Mouse (Mus musculus): Measurements from ENCODE around the gene C130032M10Rik.
"Not testable (repeated sequence)": the region's sequence is repeated elsewhere in the genome, so short reads cannot be mapped to it uniquely, and the experiment has no call there.

Gene C130032M10Rik

DNA sequence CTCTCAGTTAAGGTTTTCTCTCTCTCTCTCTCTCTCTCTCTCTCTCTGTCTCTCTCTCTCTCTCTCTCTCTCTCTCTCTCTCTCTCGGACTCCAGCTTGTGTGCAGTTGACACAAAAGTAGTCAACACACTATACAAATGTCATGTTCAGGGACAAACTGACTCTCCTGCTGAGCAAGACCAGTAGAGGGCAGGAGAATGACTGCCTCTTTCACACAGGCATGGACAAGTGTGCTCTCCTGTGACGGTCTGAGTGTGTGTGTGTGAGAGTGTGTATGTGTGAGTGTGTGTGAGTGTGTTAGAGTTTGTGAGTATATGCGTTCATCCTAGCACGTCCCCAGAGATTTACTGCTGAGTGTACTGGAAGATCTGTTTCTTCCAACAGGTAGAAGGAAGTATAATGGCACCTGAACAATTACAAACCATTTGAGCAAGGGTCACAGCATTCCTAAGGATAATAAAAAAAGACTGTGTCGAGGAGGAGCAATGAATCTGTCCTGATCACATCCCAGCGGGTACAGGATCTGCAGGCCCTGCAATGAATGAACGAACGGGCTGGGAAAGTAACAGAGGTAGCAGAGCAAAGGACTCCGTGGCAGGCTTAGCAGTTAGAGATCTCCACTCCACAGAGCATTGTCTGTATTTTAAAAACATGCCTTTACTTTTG lies 3.4 kb downstream of the C130032M10Rik start:
- DNase-seq (ENCODE audit: low read depth, low spot score): no peak

DNA sequence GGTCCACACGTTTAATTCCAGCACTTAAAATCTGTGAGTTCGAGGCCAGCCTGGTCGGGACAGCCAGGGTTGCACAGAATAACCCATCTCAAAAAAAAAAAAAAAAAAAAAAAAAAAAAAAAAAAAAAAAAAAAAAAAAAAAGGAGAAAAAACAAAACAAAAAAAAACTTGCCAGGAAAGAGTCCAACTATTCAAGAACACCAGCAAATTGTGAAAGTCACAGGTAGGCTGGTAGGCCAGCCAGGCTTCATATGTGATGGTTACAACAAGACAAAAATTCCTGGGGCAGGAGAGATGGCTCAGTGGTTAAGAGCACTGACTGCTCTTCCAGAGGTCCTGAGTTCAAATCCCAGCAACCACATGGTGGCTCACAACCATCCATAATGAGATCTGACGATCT lies 5.0 kb downstream of the C130032M10Rik start:
- DNase-seq (ENCODE audit: low read depth, low spot score): not testable (repeated sequence)

DNA sequence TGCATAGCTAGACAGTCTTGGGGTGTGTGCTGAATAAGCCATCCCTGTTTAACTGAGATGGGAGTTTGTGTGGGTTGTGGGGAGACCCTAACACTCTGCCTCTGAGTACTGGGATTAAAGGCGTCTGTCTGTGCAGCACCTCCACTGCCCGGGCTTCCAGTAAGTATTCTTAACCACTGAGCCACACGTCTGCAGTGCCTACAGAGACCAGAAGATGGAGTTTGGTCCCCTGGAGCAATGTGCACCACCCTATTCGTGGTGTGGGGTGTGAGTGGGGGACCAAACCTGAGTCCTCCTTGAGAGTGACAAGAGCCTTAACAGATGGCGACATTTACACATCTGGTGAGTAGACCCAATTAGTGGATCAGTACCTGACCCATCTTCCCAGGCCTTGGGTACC lies 6.5 kb downstream of the C130032M10Rik start:
- DNase-seq (ENCODE audit: low read depth, low spot score): peak; percentile 63

DNA sequence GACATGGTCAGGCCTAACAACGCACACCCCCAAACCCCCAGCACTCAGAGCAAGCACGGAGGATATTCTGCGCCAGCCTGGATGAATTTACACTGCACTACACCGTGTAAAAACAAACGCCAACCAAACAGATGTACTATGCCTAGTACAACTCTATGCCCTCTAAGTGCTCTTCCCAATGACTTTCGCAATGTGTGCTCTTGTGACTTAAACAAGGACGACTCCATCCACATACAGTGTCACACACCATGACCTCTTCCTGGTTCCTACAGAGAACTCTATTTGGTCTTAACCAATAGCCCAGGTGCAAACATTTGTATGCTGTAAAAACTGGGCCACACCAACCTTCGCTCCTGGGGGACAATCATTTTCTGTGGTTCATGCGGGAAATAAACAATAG lies 7.0 kb downstream of the C130032M10Rik start:
- no peak for DNase-seq (ENCODE audit: low read depth, low spot score)

DNA sequence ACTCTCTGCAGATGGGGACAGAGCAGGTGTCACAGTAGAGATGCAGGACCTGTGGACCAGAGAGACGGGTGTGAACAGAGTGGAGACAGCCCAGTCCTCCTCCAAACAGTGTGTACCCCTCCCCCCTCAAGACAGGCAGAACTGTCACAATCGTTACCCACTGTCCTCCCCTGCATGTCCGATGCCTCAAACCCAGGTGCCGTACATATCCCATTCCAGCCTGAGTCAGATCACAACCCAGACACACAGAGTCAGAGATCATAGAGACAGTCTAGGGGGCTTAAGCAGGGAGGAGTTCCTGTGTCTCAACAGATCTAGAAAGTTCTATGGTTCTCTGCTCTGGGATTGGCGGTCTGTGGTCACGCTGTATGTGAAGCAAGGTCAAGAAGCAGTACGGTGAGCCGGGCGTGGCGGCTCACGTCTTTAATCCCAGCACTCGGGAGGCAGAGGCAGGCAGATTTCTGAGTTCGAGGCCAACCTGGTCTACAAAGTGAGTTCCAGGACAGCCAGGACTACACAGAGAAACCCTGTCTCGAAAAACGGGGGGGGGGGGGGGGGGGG lies 9.7 kb downstream of the C130032M10Rik start:
- peak; percentile 68 for DNase-seq (ENCODE audit: low read depth, low spot score)

DNA sequence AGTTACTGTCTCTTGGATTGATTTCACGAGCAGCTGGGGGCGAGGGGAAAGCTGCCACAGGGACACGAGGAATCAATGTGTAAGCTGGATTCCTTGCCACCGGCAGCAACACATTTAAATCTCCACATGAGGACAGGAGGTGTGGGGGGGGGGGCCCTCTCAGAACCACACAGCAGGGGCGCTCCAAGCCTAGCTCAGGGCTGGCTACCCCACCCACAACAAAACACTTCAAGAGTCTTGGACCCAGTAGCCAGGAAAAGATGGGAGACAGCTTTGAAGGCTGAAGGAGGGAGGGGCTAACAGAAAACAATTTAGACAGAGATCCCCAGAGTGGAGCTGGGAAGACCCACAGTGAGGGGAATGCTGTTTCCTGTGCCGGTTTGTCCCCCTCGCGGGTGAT lies 10.4 kb downstream of the C130032M10Rik start:
- DNase-seq (ENCODE audit: low read depth, low spot score): peak; percentile 70

DNA sequence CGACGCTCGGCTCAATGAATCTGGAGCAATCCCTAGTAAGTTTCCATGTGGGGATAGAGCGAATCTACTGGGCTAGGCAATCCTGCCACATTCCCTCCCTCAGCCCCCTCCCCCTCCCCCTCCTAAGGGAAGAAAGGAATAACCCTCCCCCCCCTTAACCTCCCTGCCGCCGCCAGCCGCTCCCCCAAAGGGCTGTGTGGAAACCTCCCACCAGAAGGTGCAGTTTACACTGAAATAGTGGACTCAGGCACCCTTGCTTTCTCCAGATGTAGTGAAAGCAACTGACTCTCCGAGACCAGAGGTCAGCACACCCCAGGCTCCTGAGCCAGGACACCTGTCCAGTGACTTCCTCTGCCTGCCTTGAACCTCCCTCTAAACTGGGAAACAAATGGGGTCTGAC lies 11.1 kb downstream of the C130032M10Rik start:
- peak; percentile 66 for DNase-seq (ENCODE audit: low read depth, low spot score)

DNA sequence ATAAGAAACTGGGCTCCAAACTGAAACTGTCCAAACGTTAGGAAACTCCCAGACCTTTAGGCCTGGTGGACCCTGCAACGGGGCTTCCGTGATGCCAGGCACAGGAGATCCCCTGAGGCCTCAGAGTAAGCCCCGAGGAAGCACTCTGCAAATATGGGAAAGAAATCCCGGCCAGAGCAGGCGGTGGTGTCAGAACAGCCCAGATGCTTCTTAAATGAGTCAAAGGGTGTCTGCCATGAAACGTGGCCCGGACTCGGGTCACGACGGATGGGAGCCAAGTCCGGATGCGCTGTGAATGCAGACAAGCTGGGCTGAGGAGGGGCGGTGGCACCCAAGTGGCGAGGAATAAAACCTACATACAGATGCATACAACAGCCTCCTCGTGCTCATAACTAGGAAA lies 11.6 kb downstream of the C130032M10Rik start:
- peak; percentile 86 for DNase-seq (ENCODE audit: low read depth, low spot score)

DNA sequence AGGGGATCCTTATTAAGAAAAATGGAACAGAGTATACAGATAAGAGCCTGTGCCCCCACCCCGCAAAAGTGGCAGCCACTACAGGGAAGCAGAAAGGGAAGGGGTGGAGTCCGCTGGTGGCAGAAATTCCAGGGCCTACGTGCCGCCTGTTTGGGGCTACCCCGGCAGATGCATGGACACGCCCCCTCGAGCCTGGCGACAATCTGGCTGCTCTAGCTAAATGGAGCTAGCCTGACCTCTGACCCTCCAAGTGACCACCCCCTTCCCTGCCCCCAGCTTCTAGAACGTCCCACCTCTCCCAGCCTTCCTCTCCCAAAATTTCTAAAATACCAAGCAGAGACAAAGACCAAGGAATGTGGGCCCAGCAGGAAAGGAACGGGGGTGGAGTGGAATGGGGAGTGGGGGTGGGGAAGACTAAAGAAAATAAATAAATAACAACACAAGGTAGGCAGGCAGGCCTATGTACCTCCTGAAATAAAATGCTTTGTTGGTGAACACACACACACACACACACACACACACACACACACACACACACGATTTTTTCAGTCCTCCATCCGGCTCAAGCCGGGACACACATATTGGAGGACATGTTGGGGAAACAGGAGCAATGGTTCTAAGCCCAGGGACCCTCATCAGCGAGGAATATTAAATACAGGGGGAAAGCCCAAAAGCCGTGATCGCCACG lies 12.6 kb downstream of the C130032M10Rik start:
- DNase-seq (ENCODE audit: low read depth, low spot score): peak; percentile 99

DNA sequence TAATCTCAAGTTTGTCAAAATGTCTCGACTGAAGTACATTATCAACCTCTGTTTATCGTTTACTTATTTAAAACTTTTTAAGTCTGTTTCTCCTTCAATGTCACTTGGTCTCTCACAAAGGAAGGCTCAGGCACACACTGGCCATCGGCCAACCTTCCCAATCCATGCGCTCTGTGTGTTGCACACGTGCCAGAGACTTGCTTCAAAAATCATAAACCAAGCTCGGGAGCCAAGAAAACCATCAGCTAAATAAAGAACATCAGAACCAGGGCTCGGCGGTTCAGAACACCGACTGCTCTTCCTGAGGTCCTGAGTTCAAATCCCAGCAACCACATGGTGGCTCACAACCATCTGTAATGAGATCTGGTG lies 13.2 kb downstream of the C130032M10Rik start:
- no peak for DNase-seq (ENCODE audit: low read depth, low spot score)

DNA sequence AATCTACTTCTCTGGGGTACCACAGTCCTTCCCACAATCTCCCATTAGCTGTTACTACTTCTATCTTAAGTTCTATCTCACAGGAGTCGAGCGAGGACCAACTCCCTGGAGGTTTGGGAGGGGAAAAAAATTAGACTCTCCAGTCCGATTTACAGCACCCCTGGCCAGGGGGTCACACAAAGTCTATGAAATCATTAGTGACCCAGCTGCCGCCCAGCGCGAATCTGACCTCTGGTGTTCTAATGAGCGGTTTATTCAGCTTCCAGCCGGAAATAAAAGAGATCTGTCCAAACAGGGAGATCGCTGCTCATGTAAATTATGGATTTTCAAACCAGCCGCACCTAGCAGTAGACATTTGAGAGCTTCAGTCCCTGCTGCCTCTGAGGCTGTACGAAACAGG lies 15.8 kb downstream of the C130032M10Rik start:
- DNase-seq (ENCODE audit: low read depth, low spot score): no peak

DNA sequence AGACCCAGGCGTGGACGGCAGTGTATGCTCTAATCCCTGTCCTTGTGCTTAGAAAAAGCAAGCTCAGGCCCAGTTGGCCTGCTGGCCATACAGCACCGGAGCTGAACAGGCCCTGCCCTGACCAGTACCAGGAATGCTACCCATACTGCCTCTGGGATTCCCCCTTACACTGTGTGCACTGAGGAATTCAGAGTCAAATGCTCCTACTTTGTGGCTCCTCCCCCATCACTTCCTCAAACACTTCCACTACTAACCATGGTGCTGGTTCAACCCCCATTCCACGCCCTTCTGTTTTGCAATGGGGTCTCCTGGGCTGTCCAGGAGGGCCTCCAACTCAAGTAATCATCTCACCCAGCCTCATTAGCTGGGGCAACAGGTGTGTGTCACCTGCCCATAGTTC lies 18.4 kb downstream of the C130032M10Rik start:
- peak; percentile 83 for DNase-seq (ENCODE audit: low read depth, low spot score)

DNA sequence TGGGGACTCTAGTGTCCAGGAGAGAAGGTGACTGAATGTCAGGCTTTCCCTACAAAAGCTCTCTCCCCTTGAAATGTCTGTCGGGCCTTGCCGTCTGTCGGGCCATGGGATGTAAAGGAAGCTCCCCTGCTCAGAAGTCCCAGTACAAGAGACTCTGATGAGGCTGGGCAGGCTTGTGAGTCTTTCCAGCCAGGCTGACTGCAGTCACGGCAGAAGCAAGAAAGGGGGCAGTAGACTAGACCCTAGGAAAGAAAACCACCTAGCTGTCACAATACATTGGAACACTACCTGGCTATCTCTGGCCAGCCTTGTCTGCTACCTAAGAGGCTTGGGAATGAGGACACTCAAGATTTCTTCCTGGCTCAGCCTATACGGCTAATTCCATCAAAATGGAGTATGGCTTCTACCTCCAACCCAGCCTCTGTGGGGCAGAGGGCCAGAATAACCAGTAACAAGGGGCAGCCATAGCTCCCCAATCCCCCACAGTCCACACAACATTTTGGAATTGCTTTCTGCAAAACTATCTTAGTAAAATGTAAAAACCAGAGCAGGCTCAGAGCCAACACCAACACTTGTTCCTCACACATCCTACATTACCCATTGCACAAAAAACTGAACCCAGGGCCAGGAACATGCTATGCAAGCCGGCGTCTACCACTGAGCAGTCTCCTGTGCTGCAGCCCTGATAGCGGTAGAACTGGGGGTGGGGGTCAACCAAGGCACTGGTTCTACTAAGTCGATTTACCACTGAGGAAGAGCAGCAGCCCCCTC lies 19.4 kb downstream of the C130032M10Rik start:
- DNase-seq (ENCODE audit: low read depth, low spot score): peak; percentile 61

DNA sequence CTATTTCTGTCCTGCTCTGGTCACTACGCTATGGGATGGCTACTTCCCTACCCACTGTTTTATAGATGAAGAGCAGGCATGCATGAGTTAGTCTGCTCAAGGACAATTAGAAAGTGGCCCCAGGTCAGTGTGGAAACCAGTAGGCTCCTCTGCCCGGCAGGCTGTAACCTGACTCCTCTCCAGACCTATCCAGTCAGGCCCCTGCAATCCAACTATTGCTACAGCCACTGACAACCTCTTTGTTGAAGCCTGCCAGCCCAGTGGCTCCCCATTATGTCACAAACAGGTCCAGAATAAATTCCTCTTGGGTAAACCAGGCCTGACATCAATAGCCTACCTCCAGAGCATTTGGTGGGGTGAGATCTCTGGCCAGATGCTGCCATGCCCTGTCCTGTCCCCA lies 21.1 kb downstream of the C130032M10Rik start:
- DNase-seq (ENCODE audit: low read depth, low spot score): peak; percentile 53

DNA sequence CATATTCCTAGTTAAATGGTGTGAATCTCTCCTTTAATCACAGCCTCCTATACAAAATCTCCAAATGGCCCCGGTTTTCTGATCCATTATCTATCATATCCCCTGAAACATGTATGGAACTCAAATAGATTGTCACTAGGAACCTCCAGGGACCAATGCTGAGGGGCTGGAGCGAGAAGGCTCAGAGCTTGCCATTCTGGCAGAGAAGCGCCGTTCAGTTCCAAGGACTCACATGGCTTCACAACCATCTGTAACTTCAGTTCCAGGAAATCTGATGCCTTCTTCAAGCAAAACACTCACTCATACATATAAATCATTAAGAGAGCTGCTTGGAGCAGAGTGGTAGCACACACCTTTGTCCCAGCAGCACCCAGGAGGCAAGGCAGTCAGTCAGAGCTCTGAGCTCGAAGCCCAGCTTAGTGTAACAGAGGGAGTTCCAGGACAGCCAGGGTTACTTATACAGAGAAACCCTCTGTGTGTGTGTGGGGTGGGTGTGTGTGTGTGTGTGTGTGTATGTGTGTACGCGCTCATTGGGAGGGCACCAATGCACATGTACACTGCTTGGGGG lies 23.6 kb downstream of the C130032M10Rik start:
- no peak for DNase-seq (ENCODE audit: low read depth, low spot score)

DNA sequence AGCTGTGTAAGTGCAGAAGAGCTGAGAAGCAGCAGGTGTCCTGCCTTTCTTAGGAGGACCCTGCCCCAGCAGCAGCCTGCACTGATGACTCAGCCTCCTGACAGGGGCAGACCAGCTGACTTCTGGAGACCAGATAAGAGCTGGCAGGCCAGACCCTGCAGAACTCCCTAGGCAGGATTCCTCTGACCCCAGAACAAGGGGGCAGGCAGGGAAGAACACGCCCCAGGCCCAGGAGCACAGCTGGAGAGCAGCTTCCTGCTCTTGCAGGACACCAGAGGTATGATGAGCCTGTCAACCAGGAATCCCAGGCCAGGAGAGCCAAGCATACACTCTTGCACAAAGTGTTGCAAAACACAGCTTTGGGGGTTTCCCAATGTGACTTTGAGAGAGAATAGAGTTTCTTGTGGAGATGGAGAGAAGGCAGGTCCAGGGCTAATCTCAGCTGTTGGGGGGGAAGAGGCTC lies 25.8 kb downstream of the C130032M10Rik start:
- peak; percentile 63 for DNase-seq (ENCODE audit: low read depth, low spot score)

DNA sequence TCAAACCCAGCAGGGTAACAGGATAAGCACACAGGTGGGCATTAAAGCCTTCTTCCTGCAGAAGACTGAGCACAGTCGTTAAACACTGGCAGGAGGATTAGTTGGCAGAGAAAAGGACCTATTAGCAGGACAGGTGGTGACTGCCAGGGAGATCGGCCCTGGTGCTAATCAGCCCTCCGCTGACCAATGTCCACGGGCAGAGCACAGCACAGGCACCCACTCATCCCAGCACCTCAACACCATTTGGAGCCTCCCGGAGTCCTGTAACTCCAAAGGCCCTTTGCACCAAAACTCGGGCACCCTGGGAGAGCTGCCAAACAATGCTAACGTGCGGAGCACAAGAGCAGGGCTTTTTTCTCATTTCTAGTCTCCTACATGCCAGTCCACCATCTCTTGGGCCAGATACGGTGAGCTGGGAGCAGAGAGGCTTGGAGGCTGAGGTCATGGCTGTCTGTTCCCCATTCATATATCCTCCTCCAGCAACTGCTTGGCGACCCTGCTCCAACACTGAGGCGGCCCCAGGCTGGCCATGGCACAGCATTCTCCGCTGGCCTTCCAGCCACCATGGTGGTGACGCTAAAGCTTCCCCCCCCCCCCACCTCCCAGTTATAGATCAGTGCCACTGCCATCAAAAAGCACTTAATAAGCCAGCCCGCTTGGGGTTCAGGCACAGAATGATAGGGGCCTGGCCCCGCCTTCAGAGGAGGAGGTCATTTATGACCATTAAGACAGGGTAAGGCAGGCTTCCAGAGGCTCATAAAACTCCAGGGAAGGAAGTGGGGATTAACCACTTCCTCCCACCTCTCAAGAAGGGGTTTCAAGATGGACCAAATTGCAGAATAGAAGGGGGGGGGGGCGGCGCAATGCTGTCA lies 28.6 kb downstream of the C130032M10Rik start:
- DNase-seq (ENCODE audit: low read depth, low spot score): no peak

DNA sequence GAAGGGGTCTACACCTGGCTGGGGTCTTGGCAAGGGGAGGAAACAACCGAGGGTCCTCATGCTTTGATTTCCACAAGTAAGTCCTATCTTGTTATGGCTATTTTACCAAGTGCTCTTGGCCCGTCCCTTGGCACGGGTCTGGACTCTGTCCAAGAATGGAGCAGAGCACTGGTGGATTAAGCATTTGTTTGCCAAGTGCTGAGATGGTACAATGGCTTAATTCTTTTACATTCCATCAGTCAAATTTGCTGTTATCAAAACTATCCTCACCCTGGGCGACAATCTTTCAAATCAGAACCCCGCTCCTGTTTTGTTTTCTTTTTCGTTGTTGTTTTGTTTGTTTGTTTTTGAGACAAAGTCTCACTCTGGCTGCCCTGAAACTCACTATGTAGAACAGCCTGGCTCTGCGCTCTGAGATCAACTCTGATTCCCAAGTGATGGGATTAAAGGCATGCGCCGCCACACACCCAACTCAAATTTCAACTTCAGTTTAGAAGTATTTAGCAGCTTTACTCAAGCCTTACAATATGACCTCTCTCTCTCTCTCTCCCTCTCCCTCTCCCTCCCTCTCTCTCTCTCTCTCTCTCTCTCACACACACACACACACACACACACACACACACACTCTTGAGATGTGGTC lies 29.4 kb downstream of the C130032M10Rik start:
- DNase-seq (ENCODE audit: low read depth, low spot score): no peak

DNA sequence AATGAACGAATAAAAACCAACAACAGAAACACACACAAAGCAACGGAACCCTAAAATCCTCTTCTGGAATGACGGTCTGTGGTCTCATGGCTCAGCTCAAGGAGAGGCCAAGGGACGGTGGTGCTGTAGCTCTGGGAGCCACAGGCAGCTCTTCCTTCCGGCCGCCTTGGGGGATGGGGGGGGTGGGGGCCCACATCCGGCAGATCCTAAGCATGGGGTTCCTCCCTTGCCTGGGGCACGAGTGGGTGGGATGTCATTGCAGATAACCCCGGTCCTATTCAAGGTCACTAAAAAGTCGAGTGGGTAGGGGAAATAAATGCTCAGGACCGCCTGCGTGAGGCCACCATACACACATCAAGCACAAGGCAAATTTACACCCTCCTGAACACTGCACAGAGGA lies 31.3 kb downstream of the C130032M10Rik start:
- DNase-seq (ENCODE audit: low read depth, low spot score): peak; percentile 82

DNA sequence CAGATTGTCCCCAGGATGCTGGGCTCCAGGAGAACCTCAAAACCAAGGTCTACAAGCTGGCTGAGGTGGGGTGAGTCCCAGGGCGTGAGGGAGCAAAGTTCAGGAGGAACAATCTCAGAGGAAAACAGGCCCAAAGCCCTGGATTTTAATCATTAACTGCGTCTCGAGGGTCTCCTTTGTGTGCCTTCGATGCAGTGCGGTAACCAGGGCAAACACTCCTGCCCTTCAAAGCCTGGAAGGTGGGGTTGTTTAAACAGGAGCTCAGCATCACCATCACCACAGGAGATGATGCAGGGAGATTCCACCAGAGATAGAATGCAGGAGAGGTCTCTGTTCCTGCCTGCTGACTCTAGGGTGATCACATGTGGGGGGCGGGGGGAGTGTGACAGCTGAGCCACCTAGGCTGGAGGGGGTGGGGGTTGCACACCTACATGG lies 32.2 kb downstream of the C130032M10Rik start:
- DNase-seq (ENCODE audit: low read depth, low spot score): peak; percentile 74

All from ES-CJ7 (cell line).